Mouse (Mus musculus) bone marrow, adult 2 months (tissue): ENCODE measurements around the gene Slc35e3.

Experiments
- CTCF ChIP-seq: fragments of 200-500 bp; IDR thresholded peaks from 2 replicates; pipeline ENCODE4 v1.5.1; 2011; ENCODE audit warnings: low read length, control low read depth; ENCODE audit not compliant: control insufficient read depth, insufficient read depth
- POLR2A ChIP-seq: fragments of 200-500 bp; IDR thresholded peaks from 2 replicates; pipeline ENCODE4 v1.6.1; 2011; ENCODE audit warnings: low read depth, mild to moderate bottlenecking, control low read depth, low read length, borderline replicate concordance; ENCODE audit not compliant: control insufficient read depth

DNA sequence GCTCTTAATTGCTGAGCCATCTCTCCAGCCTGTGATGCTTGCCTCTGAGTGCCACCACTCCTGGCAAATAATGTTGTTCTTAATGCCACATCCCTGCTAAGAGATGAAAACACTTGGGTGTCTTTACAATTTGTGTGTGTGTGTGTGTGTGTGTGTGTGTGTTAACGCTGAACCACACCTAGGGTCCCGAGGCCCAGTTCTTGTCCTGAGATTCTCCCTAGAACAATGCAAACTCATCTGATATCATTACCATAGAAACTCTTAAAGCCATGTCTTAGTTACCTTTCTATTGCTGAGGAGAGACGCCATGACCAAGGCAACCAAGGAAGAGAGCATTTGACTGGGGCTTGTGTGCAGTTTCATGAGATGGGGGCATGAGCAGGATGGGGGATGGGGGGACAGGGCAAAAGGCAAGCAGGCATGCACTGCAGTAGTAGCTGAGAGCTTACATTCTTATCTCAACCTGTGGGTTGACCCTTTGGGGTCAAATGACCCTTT is 32.1 kb downstream of the Slc35e3 start:
- TF ChIP-seq CTCF (no peak), POLR2A (no peak)
